Mouse (Mus musculus) limb, embryonic 13.5 days (tissue): ENCODE data around the gene Cnga3. TPM values are rescaled to one million over a fixed set of nuclear protein-coding genes. Genes with fewer than 3 reads are reported as not detected.
A peak's percentile ranks its signal among the peaks of the same experiment; 100 is the strongest.

Experiments
- ATAC-seq: fragments of 200-750 bp; cut with Nextera tagmentation; 2 replicates; pipeline ENCODE4 v1.8.0; 2017; ENCODE audit warnings: low read depth, moderate number of reproducible peaks, moderate TSS enrichment; ENCODE audit not compliant: low FRiP score
- H3K27ac ChIP-seq: fragments of 300-500 bp; sonication (generic); 2 replicates; pipeline ENCODE4 v1.5.1; 2015; ENCODE audit warnings: inconsistent platforms, mild to moderate bottlenecking, moderate library complexity
- H3K27me3 ChIP-seq: fragments of 300-500 bp; sonication (generic); 2 replicates; pipeline ENCODE4 v1.6.1; 2015; ENCODE audit warnings: mild to moderate bottlenecking, inconsistent platforms
- H3K36me3 ChIP-seq: fragments of 300-500 bp; sonication (generic); 2 replicates; pipeline ENCODE4 v1.6.1; 2015; ENCODE audit warnings: inconsistent platforms, mild to moderate bottlenecking, moderate library complexity
- H3K4me1 ChIP-seq: fragments of 300-500 bp; sonication (generic); 2 replicates; pipeline ENCODE4 v1.6.1; 2015; ENCODE audit warnings: inconsistent platforms
- H3K4me2 ChIP-seq: fragments of 300-500 bp; sonication (generic); replicated peaks from 2 replicates; pipeline ENCODE4 v1.6.1; 2015; ENCODE audit warnings: inconsistent platforms, mild to moderate bottlenecking, moderate library complexity
- H3K4me3 ChIP-seq: fragments of 300-500 bp; sonication (generic); 2 replicates; pipeline ENCODE4 v1.5.1; 2015; ENCODE audit warnings: moderate library complexity, mild to moderate bottlenecking, inconsistent platforms
- H3K9ac ChIP-seq: fragments of 300-500 bp; sonication (generic); 2 replicates; pipeline ENCODE4 v1.6.1; 2015; ENCODE audit warnings: mild to moderate bottlenecking, inconsistent platforms
- H3K9me3 ChIP-seq: fragments of 300-500 bp; sonication (generic); 2 replicates; pipeline ENCODE4 v1.6.1; 2016; ENCODE audit warnings: inconsistent platforms
- WGBS: fragments of 180-500 bp; shearing (Covaris S2); methylation state at CpG from one replicate; pipeline ENCODE4 v1.1.7; 2015; 5-methylcytosine and 5-hydroxymethylcytosine counted together
- polyA plus RNA-seq: library from polyadenylated mRNA; unstranded; fragments of >200 nt; fragmentation: Nextera tagmentation; extraction: Ambion mirVana; gene quantifications from 2 replicates; pipeline ENCODE4 v1.2.1, GENCODE M21; 2015

Gene Cnga3
- polyA plus RNA-seq, 1 experiment from 2014 or later, result not detected

DNA sequence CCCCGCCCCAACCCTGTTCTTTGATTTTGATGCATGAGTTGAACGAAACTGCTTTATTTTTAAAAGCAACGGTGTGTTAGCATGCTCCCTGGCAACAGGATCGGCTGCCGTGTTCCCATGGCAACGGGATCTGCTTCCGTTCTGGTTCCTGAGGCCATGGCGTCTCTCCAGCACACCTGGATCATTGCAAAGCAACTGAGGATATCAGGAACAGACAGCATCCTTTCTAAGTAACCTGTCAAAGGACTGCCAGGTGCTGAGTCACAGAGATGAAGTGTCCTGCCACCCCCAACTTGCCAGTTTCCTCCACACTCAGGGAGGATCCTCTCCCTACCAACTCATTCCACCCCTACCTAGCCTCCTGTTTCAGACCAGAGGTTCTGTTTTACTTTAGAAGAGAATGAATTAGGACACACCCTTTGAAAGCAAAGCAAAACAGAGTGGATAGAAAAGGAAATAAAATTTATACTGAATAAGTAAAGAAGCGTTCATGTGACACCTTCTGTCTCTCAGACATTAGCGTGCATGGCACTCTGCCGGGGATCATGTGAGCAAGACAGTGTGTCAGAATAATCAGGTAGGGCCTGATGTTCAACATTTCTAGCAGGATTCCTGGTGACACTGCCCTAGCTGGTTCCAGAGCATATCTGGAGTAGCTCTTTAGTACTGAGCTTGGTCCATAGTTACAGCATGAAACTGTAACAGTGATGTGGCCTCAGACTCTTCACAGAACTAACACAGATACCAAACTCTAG, 74.1 kb downstream of the Cnga3 start:
- ATAC-seq, result no peak
- WGBS, result 59% methylated on average over 11 of the region's 11 CpGs
- no peaks in the 10 kb centered on the region for H3K4me1 ChIP-seq
- no peak overlapping the region for H3K4me3 ChIP-seq
- H3K27me3 ChIP-seq, result no peaks in the 10 kb centered on the region
- H3K9me3 ChIP-seq, result no peaks in the 10 kb centered on the region
- no peak overlapping the region for H3K27ac ChIP-seq
- no peak overlapping the region for H3K9ac ChIP-seq
- no peaks in the 10 kb centered on the region for H3K36me3 ChIP-seq
- no peak overlapping the region for H3K4me2 ChIP-seq

DNA sequence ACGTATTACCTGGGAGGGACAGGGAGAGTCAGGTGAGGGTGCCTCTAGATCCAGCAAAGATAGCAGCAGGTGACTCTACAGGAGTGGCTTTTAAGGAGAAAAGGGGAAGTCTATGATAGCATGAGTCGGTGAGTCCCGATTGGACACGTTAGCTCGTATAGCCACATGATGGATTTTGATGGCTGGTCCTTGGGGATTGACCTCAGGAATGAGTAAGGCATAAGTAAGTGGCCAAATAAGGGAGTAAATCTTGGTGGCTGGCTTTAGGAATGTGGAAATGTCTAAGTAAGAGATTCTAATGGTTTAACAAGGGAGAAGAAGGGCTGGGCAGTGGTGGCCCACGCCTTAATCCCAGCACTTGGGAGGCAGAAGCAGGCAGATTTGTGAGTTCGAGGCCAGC, 74.7 kb downstream of the Cnga3 start:
- Histone ChIP-seq H3K9ac (no peak overlapping the region), H3K4me3 (no peak overlapping the region), H3K36me3 (no peaks in the 10 kb centered on the region), H3K4me1 (no peaks in the 10 kb centered on the region), H3K27ac (no peak overlapping the region), H3K4me2 (no peak overlapping the region), H3K27me3 (no peaks in the 10 kb centered on the region), H3K9me3 (no peaks in the 10 kb centered on the region)
- 83% methylated on average over 7 of the region's 7 CpGs for WGBS
- ATAC-seq, result no peak

DNA sequence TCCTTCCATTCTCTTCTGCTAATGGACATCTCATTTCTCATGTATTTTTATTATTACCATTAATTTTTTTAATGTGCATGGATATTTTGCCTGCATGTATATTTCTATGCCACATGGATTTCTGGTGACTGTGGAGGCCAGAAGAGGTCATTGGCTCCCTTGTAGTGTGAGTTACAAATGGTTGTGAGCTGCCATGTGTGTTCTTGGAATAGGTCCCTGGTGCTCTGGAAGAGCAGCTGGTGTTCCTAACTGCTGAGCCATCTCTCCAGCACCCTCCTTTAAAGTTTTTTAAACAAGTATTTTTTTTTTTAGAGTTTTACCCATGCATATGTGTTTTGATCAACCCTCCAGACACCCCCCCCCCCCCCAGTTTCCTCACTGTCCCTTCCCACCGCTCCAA, 82.2 kb downstream of the Cnga3 start:
- Histone ChIP-seq H3K27ac (no peak overlapping the region), H3K36me3 (no peaks in the 10 kb centered on the region), H3K27me3 (no peaks in the 10 kb centered on the region), H3K9me3 (no peaks in the 10 kb centered on the region), H3K4me2 (no peak overlapping the region), H3K4me1 (peaks cover 12% of the 10 kb centered on the region), H3K4me3 (no peak overlapping the region), H3K9ac (no peak overlapping the region)
- 52% methylated on average over 1 of the region's 1 CpGs for WGBS
- ATAC-seq, result no peak

DNA sequence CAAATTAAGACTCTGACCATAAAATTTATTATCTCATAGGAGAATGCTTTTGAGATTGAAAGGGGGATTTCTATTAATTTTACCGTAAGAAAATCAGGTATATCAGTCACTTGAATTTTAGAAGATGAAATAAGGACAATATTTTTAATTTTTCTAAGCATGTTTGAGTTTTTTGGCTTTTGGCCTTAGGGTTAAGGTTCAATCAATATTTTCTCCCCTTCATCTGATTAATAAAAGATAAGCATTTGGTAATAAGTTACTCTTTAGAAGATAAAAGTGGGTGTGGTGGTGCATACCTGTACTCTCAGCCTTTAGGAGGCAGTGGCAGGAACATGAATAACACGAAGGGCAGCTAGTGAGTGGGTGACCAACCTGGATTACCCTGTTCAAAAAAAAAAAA, 84.7 kb downstream of the Cnga3 start:
- no peak overlapping the region for H3K27ac ChIP-seq
- H3K9ac ChIP-seq, result no peak overlapping the region
- ATAC-seq, result no peak
- H3K27me3 ChIP-seq, result no peaks in the 10 kb centered on the region
- H3K4me3 ChIP-seq, result no peak overlapping the region
- H3K36me3 ChIP-seq, result no peaks in the 10 kb centered on the region
- no peaks in the 10 kb centered on the region for H3K9me3 ChIP-seq
- 79% methylated on average over 2 of the region's 2 CpGs for WGBS
- H3K4me1 ChIP-seq, result peaks cover 13% of the 10 kb centered on the region
- H3K4me2 ChIP-seq, result no peak overlapping the region

DNA sequence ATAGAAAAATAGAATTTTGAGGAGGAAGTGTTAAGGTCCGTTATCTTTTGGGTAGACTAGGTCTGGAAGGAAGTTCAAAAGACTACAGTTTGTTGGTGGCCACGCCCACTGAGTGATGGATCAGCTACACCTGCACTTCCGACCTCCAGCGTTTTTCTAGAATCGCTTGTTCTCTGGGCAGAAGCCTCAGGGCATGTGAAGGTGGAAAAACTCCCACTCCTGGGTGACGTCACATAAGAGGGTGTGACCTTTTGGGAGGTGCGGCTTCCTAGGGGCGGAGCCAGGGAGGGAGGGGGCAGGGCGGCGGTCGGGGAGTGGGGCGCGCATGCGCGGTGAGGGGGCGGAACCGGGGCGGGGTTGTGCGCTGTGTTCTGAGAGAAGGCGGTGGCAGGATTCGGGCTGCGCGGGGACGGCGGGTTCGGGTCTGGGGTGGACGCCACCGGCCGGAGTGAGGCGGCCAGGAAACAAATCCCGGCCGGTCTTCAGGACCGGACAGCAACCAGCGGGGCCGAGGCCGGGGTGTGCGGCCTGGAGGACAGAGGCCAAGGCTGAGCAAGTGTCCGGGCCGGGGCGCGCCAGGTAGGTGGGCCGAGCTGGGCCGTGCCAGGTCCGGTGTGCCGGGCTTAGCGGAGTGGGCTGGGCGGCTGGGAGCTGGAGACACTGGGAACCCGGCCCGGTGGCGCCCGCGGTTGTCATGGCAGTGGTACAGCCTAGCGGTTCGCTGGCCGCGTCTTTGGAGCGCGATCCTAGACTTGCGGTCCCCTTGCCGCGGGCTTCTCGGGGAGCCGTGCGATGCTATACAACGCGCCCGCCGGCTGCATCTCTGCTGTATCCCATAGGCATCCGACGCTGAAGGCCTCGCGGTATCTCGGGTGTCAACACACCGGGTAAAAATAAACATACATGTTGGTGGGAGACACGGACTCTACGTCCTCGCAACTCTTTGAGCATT, 85.6 kb downstream of the Cnga3 start, which contains the start of gene Inpp4a:
Inpp4a (plus strand) TSS at position 326 of the 952 bp plus-strand sequence.
- Histone ChIP-seq H3K4me2 (peak within 1 kb of the TSS; percentile 76), H3K9me3 (no peaks in the 10 kb centered on the region), H3K27me3 (no peaks in the 10 kb centered on the region), H3K9ac (peak within 1 kb of the TSS; percentile 81), H3K4me3 (peak within 1 kb of the TSS; percentile 94), H3K4me1 (peaks cover 13% of the 10 kb centered on the region), H3K27ac (no peak within 1 kb of the TSS; the same call in 1 of the 2 replicates), H3K36me3 (no peaks in the 10 kb centered on the region)
- 2% methylated on average over 77 of the region's 77 CpGs for WGBS
- ATAC-seq, result peak; percentile 92

DNA sequence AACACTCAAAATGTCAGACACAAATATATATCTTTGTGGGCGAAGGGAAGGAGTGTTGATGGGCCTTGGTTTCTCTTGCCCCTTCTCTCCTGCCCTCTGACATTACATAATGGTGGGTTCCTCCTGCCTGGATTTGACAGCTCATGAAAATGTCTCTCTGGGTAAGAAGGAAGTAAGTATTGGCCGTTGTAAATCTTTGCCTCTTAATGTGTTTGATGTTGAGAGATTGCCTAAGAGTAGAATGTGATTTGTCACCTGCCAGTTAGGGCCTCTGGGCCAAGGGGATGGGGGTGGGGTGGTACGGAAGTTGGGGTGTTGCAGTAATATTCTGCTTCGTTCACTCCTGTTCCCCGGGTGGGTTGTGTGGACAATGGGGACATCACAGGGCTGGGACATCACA, 86.4 kb downstream of the Cnga3 start:
- Histone ChIP-seq H3K9me3 (no peaks in the 10 kb centered on the region), H3K27ac (no peak overlapping the region), H3K4me3 (peak overlapping the region; percentile 94), H3K4me2 (peak overlapping the region; percentile 76), H3K9ac (peak overlapping the region; percentile 81), H3K27me3 (no peaks in the 10 kb centered on the region), H3K4me1 (peaks cover 13% of the 10 kb centered on the region), H3K36me3 (no peaks in the 10 kb centered on the region)
- no peak for ATAC-seq
- 23% methylated on average over 5 of the region's 5 CpGs for WGBS

DNA sequence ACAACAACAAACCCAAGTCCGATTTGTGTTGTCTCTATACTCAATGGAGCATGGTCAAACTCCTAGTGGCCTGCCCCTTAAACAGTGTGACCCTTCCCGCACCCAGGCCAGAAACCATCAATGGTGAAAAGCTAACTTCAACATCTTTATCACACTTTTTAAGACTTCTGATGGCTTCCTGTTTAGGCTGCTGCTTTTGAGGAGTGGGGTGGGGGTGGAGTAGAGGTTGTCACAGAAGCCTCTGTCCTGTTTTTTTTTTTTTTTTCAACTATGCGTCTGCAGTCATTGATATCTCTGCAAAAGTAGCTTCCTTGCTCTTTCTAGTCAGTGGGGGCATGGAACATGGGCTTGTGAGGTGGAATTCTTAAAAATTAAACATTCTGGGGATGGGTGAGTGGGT, 88.6 kb downstream of the Cnga3 start:
- Histone ChIP-seq H3K27ac (no peak overlapping the region), H3K9ac (no peak overlapping the region)
- 58% methylated on average over 3 of the region's 3 CpGs for WGBS

DNA sequence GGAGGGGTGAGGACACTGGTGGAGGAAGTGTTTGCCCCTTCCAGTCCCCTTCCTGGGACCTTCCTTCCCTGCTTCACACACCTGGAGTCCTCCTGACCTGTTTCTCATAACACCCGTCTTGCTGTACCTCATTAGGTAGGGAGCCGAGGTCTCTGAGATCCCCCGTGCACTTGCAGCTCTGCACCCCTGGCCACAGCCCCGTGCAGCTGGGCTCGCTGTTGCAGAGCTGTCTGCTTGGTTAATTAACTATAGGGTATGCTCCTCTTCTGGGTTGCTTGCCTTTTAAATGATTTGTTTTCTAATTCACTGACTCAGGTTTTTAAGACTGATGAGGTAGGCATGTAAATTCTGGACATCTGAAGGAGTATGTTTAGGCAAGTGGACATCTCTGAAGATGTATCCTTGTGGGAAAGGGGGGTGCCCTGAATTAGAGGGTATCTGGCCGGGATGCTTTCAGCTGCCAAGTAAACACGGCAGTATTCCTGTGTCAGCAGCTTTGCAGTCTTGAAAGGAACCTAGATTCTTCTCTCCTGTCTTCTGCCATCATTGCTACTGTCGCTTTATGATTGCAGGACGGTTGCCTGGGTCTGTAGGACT, 91.6 kb downstream of the Cnga3 start:
- H3K36me3 ChIP-seq, result no peaks in the 10 kb centered on the region
- no peak for ATAC-seq
- H3K4me2 ChIP-seq, result no peak overlapping the region
- no peaks in the 10 kb centered on the region for H3K27me3 ChIP-seq
- no peak overlapping the region for H3K9ac ChIP-seq
- peaks cover 8% of the 10 kb centered on the region; the same call in 1 of the 2 replicates for H3K9me3 ChIP-seq
- no peak overlapping the region for H3K4me3 ChIP-seq
- peaks cover 7% of the 10 kb centered on the region for H3K4me1 ChIP-seq
- 69% methylated on average over 9 of the region's 9 CpGs for WGBS
- no peak overlapping the region for H3K27ac ChIP-seq

More for the DNA sequence above, 88.6 kb downstream of the Cnga3 start:
- Histone ChIP-seq H3K36me3 (no peaks in the 10 kb centered on the region), H3K9me3 (no peaks in the 10 kb centered on the region), H3K27me3 (no peaks in the 10 kb centered on the region), H3K4me1 (peaks cover 13% of the 10 kb centered on the region), H3K4me2 (no peak overlapping the region), H3K4me3 (no peak overlapping the region)
- ATAC-seq, result no peak

DNA sequence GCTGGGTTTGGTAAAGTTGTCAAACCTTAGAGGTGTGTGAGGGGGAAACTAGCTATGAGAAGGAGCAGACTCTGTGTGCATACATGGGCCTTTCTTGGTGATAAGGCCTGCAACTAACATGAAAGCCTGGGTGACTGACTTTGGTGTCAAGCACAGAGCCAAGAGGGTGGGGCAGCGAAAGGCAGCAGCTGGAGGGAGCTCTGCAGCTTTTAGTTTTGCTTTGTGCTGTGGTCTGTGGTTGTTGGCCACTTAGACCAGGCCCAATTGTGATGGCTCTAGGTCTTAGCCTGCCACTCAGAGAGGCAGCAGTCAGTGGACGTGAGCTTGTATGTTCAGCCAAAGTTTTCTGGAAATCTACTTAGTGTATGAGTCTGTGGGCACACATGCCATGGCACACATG, 93.4 kb downstream of the Cnga3 start:
- Histone ChIP-seq H3K4me1 (no peaks in the 10 kb centered on the region), H3K27me3 (no peaks in the 10 kb centered on the region), H3K9ac (no peak overlapping the region), H3K4me3 (no peak overlapping the region), H3K27ac (no peak overlapping the region), H3K4me2 (no peak overlapping the region), H3K36me3 (no peaks in the 10 kb centered on the region), H3K9me3 (peaks cover 8% of the 10 kb centered on the region; the same call in 1 of the 2 replicates)
- ATAC-seq, result no peak
- WGBS, result 87% methylated on average over 2 of the region's 2 CpGs

DNA sequence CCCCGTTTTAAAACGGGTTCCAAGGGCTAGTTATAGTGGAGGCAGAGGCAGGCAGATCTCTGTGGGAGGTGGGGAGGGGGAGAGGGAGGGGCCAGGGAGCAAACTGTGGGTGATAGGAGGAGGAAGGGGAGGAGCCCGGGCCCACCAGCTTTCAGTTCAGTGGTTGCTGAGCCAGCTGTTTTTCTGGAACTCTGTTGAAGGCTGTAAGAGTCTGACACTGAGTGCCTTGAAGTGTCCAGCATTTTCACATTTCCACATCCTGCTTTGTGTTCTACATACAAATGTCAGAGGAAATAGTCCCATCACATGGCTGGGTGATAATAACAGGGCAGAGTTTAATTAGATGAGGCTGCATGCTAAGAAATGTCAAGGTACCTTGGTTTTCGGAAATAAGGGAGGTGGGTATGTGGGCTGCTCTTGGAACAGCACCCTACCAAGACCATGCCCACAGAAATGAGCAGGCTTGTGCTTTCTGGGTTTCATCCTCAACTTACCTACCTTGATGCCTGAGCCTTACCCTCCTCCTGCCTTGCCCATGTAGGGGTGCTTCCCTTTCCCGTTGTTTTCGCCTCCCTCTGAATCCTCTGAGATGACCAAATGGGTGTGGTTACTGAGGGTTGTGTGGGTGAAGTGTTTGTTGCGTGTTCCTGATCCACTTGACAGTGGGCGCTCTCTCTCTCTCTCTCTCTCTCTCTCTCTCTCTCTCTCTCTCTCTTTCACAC, 93.9 kb downstream of the Cnga3 start:
- Histone ChIP-seq H3K4me3 (no peak overlapping the region), H3K27ac (no peak overlapping the region), H3K4me2 (no peak overlapping the region), H3K27me3 (no peaks in the 10 kb centered on the region), H3K9ac (no peak overlapping the region), H3K9me3 (peaks cover 8% of the 10 kb centered on the region; the same call in 1 of the 2 replicates), H3K4me1 (no peaks in the 10 kb centered on the region), H3K36me3 (no peaks in the 10 kb centered on the region)
- 85% methylated on average over 8 of the region's 8 CpGs for whole genome bisulfite sequencing
- ATAC-seq, result no peak

DNA sequence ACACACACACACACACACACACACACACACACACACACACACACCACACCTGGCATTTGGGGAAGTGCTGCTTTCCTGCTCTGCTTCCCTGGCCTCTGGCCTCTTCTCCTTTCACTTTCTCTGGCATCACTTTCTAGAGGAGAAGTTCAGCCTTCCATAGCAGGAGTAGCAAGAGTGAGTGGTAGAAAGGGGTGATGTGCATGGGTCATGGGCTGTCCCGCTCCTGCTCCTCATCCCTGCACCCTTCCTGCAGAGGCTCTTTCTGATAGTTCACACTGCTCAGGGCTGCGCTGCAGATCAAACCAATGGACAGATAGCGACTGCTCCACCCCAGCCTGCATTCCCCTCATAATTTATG, 94.5 kb downstream of the Cnga3 start:
- ATAC-seq, result no peak
- WGBS, result 66% methylated on average over 3 of the region's 3 CpGs
- Histone ChIP-seq H3K27ac (no peak overlapping the region), H3K4me1 (no peaks in the 10 kb centered on the region), H3K36me3 (no peaks in the 10 kb centered on the region), H3K4me2 (no peak overlapping the region), H3K9ac (no peak overlapping the region), H3K9me3 (peaks cover 8% of the 10 kb centered on the region; the same call in 1 of the 2 replicates), H3K27me3 (no peaks in the 10 kb centered on the region), H3K4me3 (no peak overlapping the region)
